ENCODE assay signal across 8 mouse cellular contexts in the genomic region with DNA sequence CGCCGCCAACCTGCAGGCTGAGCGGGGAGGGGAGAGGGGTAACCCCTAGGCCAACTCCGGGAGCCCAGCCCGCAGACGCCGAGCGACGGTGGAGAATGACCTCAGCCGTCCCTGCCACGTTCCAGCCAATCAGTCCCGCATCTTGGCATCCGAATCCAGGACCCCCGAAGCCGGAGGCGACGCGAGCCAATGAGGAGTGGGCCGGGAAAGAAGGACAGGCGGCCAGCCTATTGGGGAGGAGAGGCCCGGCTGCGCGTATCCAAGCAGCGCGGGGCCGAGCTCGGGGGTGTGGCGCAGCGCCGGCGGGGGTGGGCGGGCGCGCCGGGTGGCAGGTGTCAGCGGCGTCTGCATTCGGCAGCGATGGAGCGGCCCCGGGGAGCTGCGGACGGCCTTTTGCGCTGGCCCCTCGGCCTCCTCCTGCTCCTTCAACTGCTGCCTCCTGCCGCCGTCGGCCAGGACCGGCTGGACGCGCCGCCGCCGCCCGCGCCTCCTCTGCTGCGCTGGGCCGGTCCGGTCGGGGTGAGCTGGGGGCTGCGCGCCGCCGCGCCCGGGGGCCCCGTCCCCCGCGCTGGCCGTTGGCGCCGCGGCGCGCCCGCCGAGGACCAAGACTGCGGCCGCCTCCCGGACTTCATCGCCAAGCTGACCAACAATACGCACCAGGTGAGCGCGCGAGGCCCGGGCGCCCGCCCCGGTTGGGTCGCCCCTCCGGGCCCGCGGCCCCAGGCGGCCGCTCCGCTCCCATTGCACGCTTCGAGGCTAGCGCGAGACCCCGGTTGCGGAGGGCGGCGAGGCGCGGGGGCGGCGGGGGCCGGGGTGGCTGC. TPM values are rescaled to one million over a fixed set of nuclear protein-coding genes. Genes with fewer than 3 reads are reported as not detected.
A peak's percentile ranks its signal among the peaks of the same experiment; 100 is the strongest.
DNase-seq lines count a peak whose midpoint lies in the region; ATAC-seq and TF ChIP-seq lines count a peak whose summit lies in the region.

A gene (plus strand): TSS at position 302 of the 821 bp plus-strand sequence.

- peaks cover 20% of the 10 kb centered on the region for H3K36me3 ChIP-seq in G1E (replicated peaks)
- H3K36me3 ChIP-seq in forebrain, postnatal 0 days (ENCODE audit: insufficient read depth) = 0 out of 2 replicates have a peak, but pooled peaks cover 1% of the 10 kb centered on the region
- H3K36me3 ChIP-seq in lung, embryonic 14.5 days (ENCODE audit: insufficient read depth) = 0 out of 2 replicates have a peak, but pooled peaks cover 11% of the 10 kb centered on the region
- H3K36me3 ChIP-seq in thymus, adult 2 months (ENCODE audit: control insufficient read depth, insufficient read depth, low read length) = no peaks in the 10 kb centered on the region

- peak; percentile 93 for DNase-seq in G1E (ENCODE audit: low spot score)
- DNase-seq in cerebellum, adult 18-20 months = peak; percentile 79 to 86
- DNase-seq in forebrain, postnatal 0 days = peak; percentile 97
- DNase-seq in heart, postnatal 36 days = peak; percentile 74 to 81
- peak; percentile 89 to 94 for DNase-seq in layer of hippocampus, adult 2 months (ENCODE audit: low spot score in 2 of 2)
- DNase-seq in lung, embryonic 14.5 days = peak; percentile 97
- DNase-seq in ovary, adult 18-20 months (ENCODE audit: low spot score) = peak; percentile 85
- peak; percentile 80 for DNase-seq in thymus, adult 2 months

- intact Hi-C loops in heart, postnatal 36 days (cut with DNase I) = loop anchor here (5.0 to 10.0 kb wide), 3 partner anchors 43 to 271 kb away; no protein-coding TSS in a partner anchor

- H3K27me3 ChIP-seq in G1E (ENCODE audit: insufficient read depth, low read length) = peaks cover 18% of the 10 kb centered on the region
- H3K27me3 ChIP-seq in forebrain, postnatal 0 days (ENCODE audit: insufficient read depth, low read length) = no peaks in the 10 kb centered on the region
- no peaks in the 10 kb centered on the region for H3K27me3 ChIP-seq in lung, embryonic 14.5 days (ENCODE audit: insufficient read depth, low read length)
- H3K27me3 ChIP-seq in thymus, adult 2 months (ENCODE audit: control insufficient read depth, insufficient read depth, low read length) = no peaks in the 10 kb centered on the region

- peak within 1 kb of the TSS; percentile 88 for H3K9ac ChIP-seq in forebrain, postnatal 0 days
- peak within 1 kb of the TSS; percentile 74 for H3K9ac ChIP-seq in lung, embryonic 14.5 days

- ATAC-seq in G1E (ENCODE audit: extremely low read depth, insufficient number of reproducible peaks, low FRiP score, poor library complexity, severe bottlenecking) = peak; percentile 95
- peak; percentile 98 for ATAC-seq in forebrain, postnatal 0 days
- ATAC-seq in lung, embryonic 14.5 days (ENCODE audit: insufficient read depth) = peak; percentile 97

- H3K27ac ChIP-seq in forebrain, postnatal 0 days (ENCODE audit: low read depth, low read length) = peak within 1 kb of the TSS; percentile 83
- peak within 1 kb of the TSS; percentile 92 for H3K27ac ChIP-seq in layer of hippocampus, adult 2 months
- H3K27ac ChIP-seq in lung, embryonic 14.5 days (ENCODE audit: low read depth) = peak within 1 kb of the TSS; percentile 91
- H3K27ac ChIP-seq in thymus, adult 2 months (ENCODE audit: control insufficient read depth, insufficient read depth, low read length) = peak within 1 kb of the TSS; percentile 32; the same call in 1 of the 2 replicates

- peak within 1 kb of the TSS; percentile 77 for H3K4me2 ChIP-seq in forebrain, postnatal 0 days (ENCODE audit: low read depth)
- peak within 1 kb of the TSS; percentile 94 for H3K4me2 ChIP-seq in lung, embryonic 14.5 days

- TF ChIP-seq POLR2A in thymus, adult 2 months (IDR thresholded peaks at IDR 0.05; ENCODE audit: control insufficient read depth, extremely low read depth, insufficient read depth, low read length, poor library complexity) = peak; percentile 42; the same call in 1 of the 2 replicates

- H3K4me3 ChIP-seq in G1E (ENCODE audit: low read depth, low read length) = peak within 1 kb of the TSS; percentile 75
- peak within 1 kb of the TSS; percentile 92 for H3K4me3 ChIP-seq in forebrain, postnatal 0 days (ENCODE audit: low read depth, low read length)
- peak within 1 kb of the TSS; percentile 71 for H3K4me3 ChIP-seq in layer of hippocampus, adult 2 months
- peak within 1 kb of the TSS; percentile 86 for H3K4me3 ChIP-seq in lung, embryonic 14.5 days (ENCODE audit: low read depth, low read length)
- peak within 1 kb of the TSS; percentile 59 for H3K4me3 ChIP-seq in thymus, adult 2 months (ENCODE audit: control insufficient read depth, insufficient read depth, low read length)

- H3K9me3 ChIP-seq in G1E (replicated peaks) = no peaks in the 10 kb centered on the region
- H3K9me3 ChIP-seq in forebrain, postnatal 0 days (ENCODE audit: low read length) = no peaks in the 10 kb centered on the region
- no peaks in the 10 kb centered on the region for H3K9me3 ChIP-seq in lung, embryonic 14.5 days (ENCODE audit: low read depth, low read length)

- under 1% methylated on average over 84 of the region's 109 CpGs for WGBS in forebrain, postnatal 0 days
- under 1% methylated on average over 81 of the region's 109 CpGs for WGBS in lung, embryonic 14.5 days
- under 1% methylated on average over 103 of the region's 109 CpGs for WGBS in thymus, adult 2 months

- peaks cover 17% of the 10 kb centered on the region for H3K4me1 ChIP-seq in G1E (ENCODE audit: insufficient read depth, low read depth, low read length)
- H3K4me1 ChIP-seq in forebrain, postnatal 0 days (ENCODE audit: insufficient read depth) = peaks cover 45% of the 10 kb centered on the region
- peaks cover 26% of the 10 kb centered on the region for H3K4me1 ChIP-seq in lung, embryonic 14.5 days (ENCODE audit: insufficient read depth)
- 0 out of 2 replicates have a peak, but pooled peaks cover 5% of the 10 kb centered on the region for H3K4me1 ChIP-seq in thymus, adult 2 months (replicated peaks; ENCODE audit: control insufficient read depth, insufficient read depth, low read length)

- TF ChIP-seq CTCF in G1E (IDR thresholded peaks at IDR 0.05; ENCODE audit: low read depth, low read length) = no peak
- TF ChIP-seq CTCF in forebrain, postnatal 0 days (IDR thresholded peaks at IDR 0.05; ENCODE audit: low read depth) = 0 out of 2 replicates have a peak, but pooled peaks have one; percentile 2
- no peak for TF ChIP-seq CTCF in layer of hippocampus, adult 2 months (conservative IDR thresholded peaks at IDR 0.05)
- TF ChIP-seq CTCF in lung, embryonic 14.5 days (IDR thresholded peaks at IDR 0.05; ENCODE audit: low read depth) = no peak
- no peak; the same call in 1 of the 2 replicates for TF ChIP-seq CTCF in thymus, adult 2 months (IDR thresholded peaks at IDR 0.05; ENCODE audit: borderline replicate concordance, control insufficient read depth, extremely low read depth, insufficient read depth, low read length, poor library complexity)

RNA-seq across cellular contexts. Expression of the gene that starts here (rescaled TPM):
- total RNA-seq in G1E (2014; fragmentation: Nextera tagmentation) = 4.1 and 5.2 TPM in 2 replicates
- 2.3 TPM in 2 replicates for total RNA-seq in G1E (2017)
- polyA plus RNA-seq in G1E (2012) = 1.1 and 1.3 TPM in 2 replicates
- 61.9 and 69.0 TPM in 2 replicates for total RNA-seq in forebrain, postnatal 0 days (2014; rRNA removed)
- 11.3 and 12.9 TPM in 2 replicates for polyA plus RNA-seq in forebrain, postnatal 0 days (2015; fragmentation: Nextera tagmentation; extraction: Ambion mirVana)
- total RNA-seq in heart, postnatal 36 days (2021) = 10 to 100 TPM; 18.7 to 20.3 TPM
- 100 to 1,000 TPM; 360 to 361 TPM for total RNA-seq in layer of hippocampus, adult 2 months (2021)
- polyA plus RNA-seq in lung, embryonic 14.5 days (2014; fragmentation: Nextera tagmentation; extraction: Ambion mirVana) = 32.7 and 33.2 TPM in 2 replicates
- polyA plus RNA-seq in thymus, adult 2 months (2012; rRNA removed) = 16.0 and 16.5 TPM in 2 replicates

Comparison
In these comparisons a context has a peak if more than half of its experiments do, and no peak if none do; other contexts are left out.
1. Peak in every context shown above with its lines: DNase-seq, ATAC-seq, H3K4me3 ChIP-seq and H3K27ac ChIP-seq.
2. H3K27ac ChIP-seq: peak in every context shown above with its lines; median percentile 92 in layer of hippocampus, adult 2 months; 91 in lung, embryonic 14.5 days; 83 in forebrain, postnatal 0 days; 32 in thymus, adult 2 months.